Mouse (Mus musculus) G1E (cell line): ENCODE results near the gene Reep1. TPM values are rescaled to one million over a fixed set of nuclear protein-coding genes. Genes with fewer than 3 reads are reported as not detected.

Source experiments
- ATAC-seq: 2 replicates; pipeline ENCODE4 v1.8.0; 2016; ENCODE audit warnings: mild to moderate bottlenecking; ENCODE audit not compliant: insufficient number of reproducible peaks, poor library complexity, low FRiP score, severe bottlenecking; ENCODE audit errors: extremely low read depth
- DNase-seq: peaks from one replicate; pipeline ENCODE4 v3.0.0; 2012; ENCODE audit warnings: low spot score
- H3K27me3 ChIP-seq: 2 replicates; pipeline ENCODE4 v1.6.1; 2012; ENCODE audit warnings: mild to moderate bottlenecking, low read length, inconsistent platforms; ENCODE audit not compliant: insufficient read depth
- H3K36me3 ChIP-seq: replicated peaks from 2 replicates; pipeline ENCODE3; 2012; ENCODE audit warnings: mild to moderate bottlenecking, inconsistent platforms
- H3K4me1 ChIP-seq: 2 replicates; pipeline ENCODE4 v1.6.1; 2012; ENCODE audit warnings: low read depth, low read length, inconsistent platforms, mixed read lengths; ENCODE audit not compliant: insufficient read depth
- H3K4me3 ChIP-seq: 2 replicates; pipeline ENCODE4 v1.5.1; 2012; ENCODE audit warnings: low read depth, mild to moderate bottlenecking, inconsistent platforms, low read length, moderate library complexity, mixed read lengths
- H3K9me3 ChIP-seq: replicated peaks from 2 replicates; pipeline ENCODE4 v1.6.1; 2012; ENCODE audit warnings: inconsistent platforms
- CTCF ChIP-seq: IDR thresholded peaks from 2 replicates; pipeline ENCODE4 v1.5.1; 2012; ENCODE audit warnings: low read depth, low read length, inconsistent platforms, mixed read lengths
- GATA1 ChIP-seq: IDR thresholded peaks from 2 replicates; pipeline ENCODE4 v1.6.1; 2012; ENCODE audit warnings: borderline replicate concordance, low read length, inconsistent platforms, mixed read lengths
- GATA2 ChIP-seq: IDR thresholded peaks from 2 replicates; pipeline ENCODE4 v1.6.1; 2012; ENCODE audit warnings: low read depth, low read length, inconsistent platforms, borderline replicate concordance
- POLR2AphosphoS5 ChIP-seq: IDR thresholded peaks from 2 replicates; pipeline ENCODE4 v1.6.1; 2012; ENCODE audit warnings: low read depth, low read length, inconsistent platforms; ENCODE audit not compliant: insufficient replicate concordance
- TAL1 ChIP-seq: conservative IDR thresholded peaks from 2 replicates; pipeline ENCODE4 v1.6.1; 2012; ENCODE audit warnings: low read depth, low read length, inconsistent platforms, mixed read lengths
- polyA plus RNA-seq: library from polyadenylated mRNA; stranded (reverse); fragments of >175 nt; gene quantifications from 2 replicates; pipeline ENCODE4 v1.2.3, GENCODE M21; 2012
- total RNA-seq, 2 experiments: library from RNA; stranded (forward) in 1 of 2; stranded (reverse) in 1 of 2; fragments of 200-1000 nt in 1 of 2; fragments of >200 nt in 1 of 2; fragmentation: Nextera tagmentation in 1 of 2; gene quantifications; 2 replicates each; pipeline ENCODE4 v1.2.3; 2014 to 2017

Gene Reep1
- total and polyA plus RNA-seq, 3 experiments = 0.16 TPM; not detected in 2

DNA sequence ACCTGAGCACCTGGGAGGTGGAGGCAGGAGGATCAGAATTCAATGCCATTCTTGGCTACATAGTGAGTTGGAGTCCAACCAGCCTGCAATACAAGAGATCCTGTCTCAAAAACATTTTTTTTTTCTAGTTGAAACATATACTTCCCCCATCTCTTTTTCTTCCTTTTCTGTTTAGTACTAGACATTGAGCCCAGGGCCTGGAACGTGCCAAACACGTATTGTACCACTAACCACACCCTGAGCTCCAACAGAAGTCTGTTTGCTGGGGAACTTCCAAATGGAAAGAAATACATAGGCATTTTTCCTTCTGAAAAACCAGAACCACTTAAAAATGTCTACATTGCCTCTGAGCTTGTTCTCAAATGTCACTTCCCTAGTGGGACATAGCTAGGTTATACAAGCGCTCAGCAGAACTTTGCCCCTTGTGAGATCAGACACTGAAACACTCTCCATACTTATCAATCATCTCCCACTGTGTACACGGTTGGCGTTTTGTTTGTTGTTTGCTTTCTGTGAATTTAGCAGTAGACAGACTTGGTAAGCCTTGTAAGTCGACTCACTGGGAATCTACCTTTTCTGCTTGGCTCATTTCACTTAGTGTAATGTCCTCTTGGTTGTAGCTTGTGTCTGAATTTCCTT is 34.8 kb downstream of the Reep1 start:
- peaks cover 44% of the 10 kb centered on the region for H3K27me3 ChIP-seq
- H3K36me3 ChIP-seq = no peaks in the 10 kb centered on the region
- no peak overlapping the region for H3K4me3 ChIP-seq
- H3K9me3 ChIP-seq = no peaks in the 10 kb centered on the region
- no peak for TF ChIP-seq TAL1
- TF ChIP-seq CTCF = no peak
- TF ChIP-seq POLR2AphosphoS5 = no peak
- no peak for TF ChIP-seq GATA1
- no peak for TF ChIP-seq GATA2
- H3K4me1 ChIP-seq = 0 out of 2 replicates have a peak, but pooled peaks cover 3% of the 10 kb centered on the region
- ATAC-seq (no peak), DNase-seq (no peak)

- Histone ChIP-seq H3K4me1 (0 out of 2 replicates have a peak, but pooled peaks cover 3% of the 10 kb centered on the region), H3K4me3 (no peak overlapping the region), H3K9me3 (no peaks in the 10 kb centered on the region), H3K36me3 (no peaks in the 10 kb centered on the region), H3K27me3 (peaks cover 40% of the 10 kb centered on the region)
- no peak for ATAC-seq
- no peak for DNase-seq
- TF ChIP-seq GATA2 = no peak
- TF ChIP-seq CTCF = no peak
- no peak for TF ChIP-seq TAL1
- TF ChIP-seq GATA1 = no peak
- no peak for TF ChIP-seq POLR2AphosphoS5
Measured at GRCm38 (mm10) chr6:71744934-71745333, 37.6 kb downstream of the Reep1 start.

DNA sequence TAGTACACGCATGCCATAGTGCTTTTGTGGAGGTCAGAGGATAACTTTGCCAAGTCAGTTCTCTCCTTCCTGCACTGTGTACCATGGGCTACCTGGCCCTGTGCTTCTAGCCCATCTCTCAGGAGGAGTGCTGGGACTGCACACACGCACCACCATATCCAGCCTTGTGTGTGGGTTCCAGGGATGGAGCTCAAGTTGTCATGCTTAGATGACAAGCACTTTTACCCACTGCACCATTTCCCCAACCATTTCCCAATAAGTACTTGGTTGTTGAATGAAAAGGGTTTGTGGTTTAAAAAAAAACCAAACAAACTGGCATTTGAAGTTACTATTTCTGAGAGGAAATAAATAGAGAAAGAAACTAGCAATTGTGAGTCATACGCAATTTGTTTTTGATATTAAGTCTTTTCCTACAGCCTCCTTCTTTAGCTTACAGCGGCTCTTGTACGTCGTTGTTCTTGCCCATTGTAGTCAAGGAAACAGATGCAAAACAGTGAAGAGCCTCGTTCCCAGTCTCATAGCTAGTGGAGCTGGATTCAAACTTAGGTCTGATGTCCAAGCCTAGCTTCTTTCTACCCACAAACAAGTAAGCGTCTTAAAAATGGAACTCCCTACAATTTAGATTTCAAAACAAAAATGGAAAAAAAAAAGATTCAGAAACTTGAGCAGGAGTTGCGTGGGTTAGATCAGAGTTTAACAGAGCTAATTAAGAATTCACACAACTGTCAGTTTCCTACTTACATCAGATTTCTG is 38.3 kb downstream of the Reep1 start:
- ATAC-seq (no peak), DNase-seq (no peak)
- no peak for TF ChIP-seq TAL1
- Histone ChIP-seq H3K9me3 (no peaks in the 10 kb centered on the region), H3K27me3 (peaks cover 37% of the 10 kb centered on the region), H3K4me3 (no peak overlapping the region), H3K36me3 (no peaks in the 10 kb centered on the region), H3K4me1 (0 out of 2 replicates have a peak, but pooled peaks cover 3% of the 10 kb centered on the region)

- 0 out of 2 replicates have a peak, but pooled peaks cover 3% of the 10 kb centered on the region for H3K4me1 ChIP-seq
Measured at GRCm38 (mm10) chr6:71746246-71746645, 38.9 kb downstream of the Reep1 start.

DNA sequence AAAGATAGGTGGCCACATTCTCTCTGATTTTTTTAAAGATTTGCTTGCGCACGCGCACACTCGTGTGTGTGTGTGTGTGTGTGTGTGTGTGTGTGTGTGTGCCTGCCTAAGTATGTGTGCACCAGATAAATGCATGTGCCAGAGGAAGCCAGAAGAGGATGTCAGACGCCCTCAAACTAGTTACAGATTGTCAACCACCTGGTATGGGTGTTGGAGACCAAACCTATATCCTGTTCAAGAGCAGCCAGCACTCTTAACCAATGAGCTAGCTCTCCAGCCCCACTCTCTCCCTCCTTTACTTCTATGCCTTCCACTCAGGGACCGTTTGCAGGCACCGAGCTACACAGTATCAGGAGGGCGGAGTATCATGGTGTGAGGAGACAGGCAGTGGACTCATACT is 39.5 kb downstream of the Reep1 start:
- Histone ChIP-seq H3K4me1 (peaks cover 6% of the 10 kb centered on the region; the same call in 1 of the 2 replicates), H3K9me3 (no peaks in the 10 kb centered on the region), H3K27me3 (peaks cover 38% of the 10 kb centered on the region), H3K36me3 (no peaks in the 10 kb centered on the region), H3K4me3 (no peak overlapping the region)
- DNase-seq (no peak), ATAC-seq (no peak)
- no peak for TF ChIP-seq GATA1
- no peak for TF ChIP-seq CTCF
- TF ChIP-seq GATA2 = no peak
- TF ChIP-seq TAL1 = no peak
- no peak for TF ChIP-seq POLR2AphosphoS5

More at GRCm38 (mm10) chr6:71746246-71746645, 38.9 kb downstream of the Reep1 start:
- Histone ChIP-seq H3K27me3 (peaks cover 38% of the 10 kb centered on the region), H3K4me3 (no peak overlapping the region), H3K36me3 (no peaks in the 10 kb centered on the region), H3K9me3 (no peaks in the 10 kb centered on the region)
- no peak for DNase-seq
- ATAC-seq = no peak
- TF ChIP-seq TAL1 (no peak), GATA1 (no peak), GATA2 (no peak)

GRCm38 (mm10) chr6:71751602-71752001 is 44.2 kb downstream of the Reep1 start:
- Histone ChIP-seq H3K27me3 (peaks cover 22% of the 10 kb centered on the region), H3K4me3 (no peak overlapping the region), H3K9me3 (no peaks in the 10 kb centered on the region), H3K36me3 (no peaks in the 10 kb centered on the region), H3K4me1 (peaks cover 8% of the 10 kb centered on the region)
- no peak for DNase-seq
- no peak for TF ChIP-seq GATA1
- no peak for TF ChIP-seq TAL1
- TF ChIP-seq POLR2AphosphoS5 = no peak
- TF ChIP-seq GATA2 = no peak
- TF ChIP-seq CTCF = no peak
- no peak for ATAC-seq
